Mouse (Mus musculus) thymus, postnatal 25 days (tissue): Measurements from ENCODE around the gene Swi5.
A peak's percentile ranks its signal among the peaks of the same experiment; 100 is the strongest.
"Not testable (repeated sequence)": the region's sequence is repeated elsewhere in the genome, so short reads cannot be mapped to it uniquely, and the experiment has no call there.

ENCODE experiments used
- DNase-seq: peaks from one replicate; pipeline ENCODE4 v3.0.0; 2022

The Swi5 gene

GRCm38 (mm10) chr2:32311443-32312317 is 23.8 kb upstream of the Swi5 start:
- no peak for DNase-seq

- DNase-seq: no peak
Measured at GRCm38 (mm10) chr2:32310096-32310845, 22.4 kb upstream of the Swi5 start.

DNA sequence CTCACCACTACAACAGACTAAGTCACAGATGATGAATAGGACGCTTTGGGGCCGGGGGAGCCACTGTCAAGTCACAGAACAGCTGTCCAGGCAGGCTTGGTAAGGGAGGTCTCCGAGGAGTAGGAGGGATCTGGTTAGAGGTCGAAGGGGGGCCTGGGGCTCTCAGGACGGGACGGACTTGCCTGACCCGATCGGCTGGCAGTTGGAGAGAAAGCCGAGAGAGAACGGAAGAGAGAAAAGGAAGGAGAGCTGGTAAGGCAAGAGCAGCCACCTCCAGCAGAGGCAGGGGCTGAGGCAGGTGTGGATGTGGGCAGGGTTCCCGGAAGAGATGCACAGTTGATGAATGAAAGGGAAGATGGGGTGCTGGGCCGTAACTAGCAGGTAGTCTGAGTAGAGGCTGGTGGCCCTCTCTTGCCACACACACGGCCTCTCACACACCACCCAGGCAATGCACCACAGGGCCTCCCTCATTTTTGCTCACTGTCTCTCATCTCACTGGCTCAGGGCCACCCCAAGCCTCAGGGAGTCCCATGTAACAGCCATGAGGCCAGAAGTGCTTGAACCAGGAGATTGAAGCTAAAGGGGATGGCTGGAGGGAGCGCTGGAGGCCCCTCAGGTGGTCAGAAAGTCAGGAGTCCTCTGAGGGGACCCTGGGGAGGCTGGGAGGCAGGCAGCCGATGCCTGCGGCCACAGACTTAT is 21.1 kb upstream of the Swi5 start:
- DNase-seq: no peak

DNA sequence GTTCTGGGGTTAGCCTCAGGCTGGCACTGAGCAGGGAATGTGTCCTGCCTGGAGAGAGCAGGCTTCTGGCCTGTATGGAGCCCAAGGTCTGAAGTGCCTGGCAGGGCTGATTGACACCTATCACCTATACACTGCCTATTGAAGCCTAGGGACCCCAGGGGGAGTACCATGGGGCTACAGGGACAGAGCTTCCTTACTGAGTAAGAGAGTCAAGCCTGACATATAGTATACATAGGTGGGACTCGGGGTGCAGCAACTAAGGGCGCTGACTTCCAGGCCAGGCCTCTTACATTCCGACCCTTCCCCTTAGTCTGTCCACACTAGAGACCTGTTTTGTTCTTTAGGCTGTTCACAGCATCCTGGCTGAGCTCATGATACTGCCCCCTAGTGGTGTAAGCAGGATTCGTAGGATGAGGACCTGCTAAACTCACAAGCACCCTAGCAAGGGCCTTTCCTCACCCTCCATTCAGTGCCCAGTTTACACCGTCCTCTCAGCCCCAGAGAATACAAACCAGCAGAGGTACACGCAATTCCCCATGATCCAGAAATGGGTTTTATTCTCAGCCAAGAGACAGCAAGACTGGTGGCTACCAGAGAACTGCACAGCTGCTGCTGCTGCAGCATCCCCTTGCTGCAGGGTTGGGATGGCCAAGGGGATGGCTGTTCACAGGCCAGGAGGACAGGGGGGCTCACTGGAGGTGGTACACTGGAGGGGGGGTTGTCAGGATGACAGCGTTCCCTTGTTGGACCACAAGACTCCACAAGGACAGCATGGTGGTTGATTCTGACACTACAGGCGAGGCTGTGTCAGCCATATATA is 20.3 kb upstream of the Swi5 start:
- DNase-seq: peak; percentile 54

DNA sequence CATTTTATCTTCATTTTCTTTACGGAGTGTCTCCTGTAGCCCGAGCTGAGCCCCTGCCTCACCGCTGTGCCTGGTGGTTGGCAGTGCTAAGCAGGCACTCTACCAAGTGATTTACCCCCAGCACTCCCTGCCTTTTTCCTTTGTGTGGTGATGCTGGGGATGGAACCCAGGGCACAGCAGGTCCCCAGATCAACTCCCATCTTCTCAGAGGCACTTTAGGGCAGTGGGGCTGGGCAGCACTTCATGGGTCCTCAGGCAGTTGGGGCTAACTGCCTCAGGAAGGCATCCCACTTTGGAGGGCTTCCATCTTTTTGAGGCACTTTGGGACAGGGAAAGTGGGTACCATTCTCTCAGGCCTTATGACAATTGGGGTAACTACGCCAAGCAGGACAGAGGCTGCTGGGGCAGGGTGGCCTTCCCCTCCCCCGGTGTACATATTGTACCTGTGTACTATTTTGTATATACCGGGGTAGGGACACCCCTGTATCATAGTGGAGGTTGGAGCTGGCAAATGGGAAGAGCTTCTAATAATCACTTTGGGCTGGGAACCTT is 19.4 kb upstream of the Swi5 start:
- DNase-seq: no peak

DNA sequence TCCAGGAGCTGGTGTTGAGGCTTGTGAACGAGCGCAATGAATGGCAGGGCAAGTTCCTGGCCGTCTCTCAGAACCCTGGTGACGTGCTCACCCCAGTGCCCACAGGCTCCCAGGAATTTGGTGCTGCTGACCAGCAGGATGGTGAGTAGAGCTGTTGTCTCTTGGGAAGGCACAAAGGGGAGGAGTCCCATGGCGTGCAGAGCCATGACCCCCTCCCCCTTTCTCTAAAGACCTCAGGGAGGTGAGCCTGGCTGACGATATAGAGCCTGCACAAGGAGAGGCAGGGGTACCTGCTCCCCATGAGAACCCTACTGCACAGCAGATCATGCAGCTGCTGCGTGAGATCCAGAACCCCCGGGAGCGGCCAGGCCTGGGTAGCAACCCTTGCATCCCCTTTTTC is 18.3 kb upstream of the Swi5 start:
- DNase-seq: no peak

GRCm38 (mm10) chr2:32305668-32306067 is 17.8 kb upstream of the Swi5 start:
- no peak for DNase-seq

- DNase-seq: peak; percentile 70
Measured at GRCm38 (mm10) chr2:32304145-32304832, 16.4 kb upstream of the Swi5 start.

DNA sequence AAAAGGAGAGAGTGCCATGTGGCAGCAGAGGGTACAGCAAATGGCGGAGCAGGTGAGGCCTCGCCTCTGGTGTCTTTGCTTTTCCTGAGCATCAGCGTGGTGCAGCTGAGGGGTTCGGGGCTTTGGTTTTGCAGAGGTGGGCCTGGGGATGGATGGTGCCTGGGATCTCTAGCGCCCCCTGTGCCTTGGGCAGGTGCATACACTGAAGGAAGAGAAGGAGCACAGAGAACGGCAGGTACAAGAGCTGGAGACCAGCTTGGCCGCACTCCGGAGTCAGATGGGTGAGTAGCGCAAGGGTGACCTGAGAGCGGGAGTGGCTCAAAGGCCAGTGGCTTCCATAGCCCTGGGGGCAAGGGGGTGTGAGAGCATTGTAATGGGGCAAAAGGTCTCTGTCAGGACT is 15.1 kb upstream of the Swi5 start:
- DNase-seq: no peak

- DNase-seq: no peak
Measured at GRCm38 (mm10) chr2:32299469-32299868, 11.6 kb upstream of the Swi5 start.

DNA sequence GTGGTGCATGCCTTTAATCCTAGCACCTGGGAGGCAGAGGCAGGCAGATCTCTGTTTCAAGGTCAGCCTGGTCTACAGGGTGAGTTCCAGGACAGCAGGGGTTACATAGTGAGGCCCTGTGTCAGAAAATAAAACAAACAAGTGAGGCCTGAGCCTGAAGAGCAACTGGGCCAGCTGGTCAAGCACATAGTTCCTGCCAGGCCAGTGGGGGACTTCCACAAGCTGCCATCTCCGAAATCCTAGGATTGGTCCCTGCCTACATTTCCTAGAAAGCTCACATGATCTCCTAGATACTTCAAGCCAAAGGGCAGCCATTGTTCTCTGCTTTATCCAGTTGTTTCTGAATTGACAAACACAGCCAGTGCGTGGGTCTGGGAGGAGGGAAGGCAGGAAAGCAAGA is 8.0 kb upstream of the Swi5 start:
- DNase-seq: not testable (repeated sequence)

GRCm38 (mm10) chr2:32295285-32295684 is 7.4 kb upstream of the Swi5 start:
- no peak for DNase-seq

DNA sequence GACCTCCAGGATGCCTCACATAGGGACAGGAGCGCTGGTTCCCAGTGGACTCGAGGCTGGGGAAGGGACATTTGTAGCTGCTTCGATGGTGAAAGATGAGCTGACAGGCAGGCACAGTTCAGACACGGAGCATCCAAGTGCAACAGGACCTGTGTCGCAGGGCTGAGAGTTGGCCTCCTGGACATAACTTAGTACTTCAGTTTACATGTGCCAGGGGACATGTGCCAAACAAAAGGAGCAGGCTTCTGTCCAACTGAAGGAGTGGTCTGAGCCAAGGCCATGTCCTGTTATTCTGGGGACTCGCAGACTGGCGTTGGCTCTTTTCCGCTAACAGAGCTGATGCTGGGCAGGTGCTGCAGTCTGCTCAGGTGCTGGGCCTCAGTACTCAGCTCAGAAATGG is 6.5 kb upstream of the Swi5 start:
- DNase-seq: no peak

DNA sequence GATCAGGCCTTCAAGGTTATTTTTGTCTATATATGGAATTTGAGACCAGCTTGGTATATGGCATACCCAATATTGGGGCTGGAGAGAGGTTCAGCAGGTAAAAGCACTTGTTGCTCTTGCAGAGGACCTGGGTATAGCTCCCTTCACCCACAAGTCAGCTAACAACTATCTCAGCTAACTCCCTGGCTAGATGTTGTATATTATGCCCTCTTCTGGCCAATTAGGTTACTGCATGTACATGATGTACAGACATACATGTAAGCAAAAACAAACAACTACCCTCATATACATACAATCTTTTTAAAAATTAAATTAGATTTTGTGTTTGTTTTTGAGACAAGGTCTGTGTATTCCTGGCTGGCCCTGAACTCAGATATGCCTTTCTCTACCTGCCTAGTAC is 1.7 kb upstream of the Swi5 start:
- DNase-seq: no peak

GRCm38 (mm10) chr2:32288371-32288931 is 576 bp upstream of the Swi5 start:
- DNase-seq: no peak

DNA sequence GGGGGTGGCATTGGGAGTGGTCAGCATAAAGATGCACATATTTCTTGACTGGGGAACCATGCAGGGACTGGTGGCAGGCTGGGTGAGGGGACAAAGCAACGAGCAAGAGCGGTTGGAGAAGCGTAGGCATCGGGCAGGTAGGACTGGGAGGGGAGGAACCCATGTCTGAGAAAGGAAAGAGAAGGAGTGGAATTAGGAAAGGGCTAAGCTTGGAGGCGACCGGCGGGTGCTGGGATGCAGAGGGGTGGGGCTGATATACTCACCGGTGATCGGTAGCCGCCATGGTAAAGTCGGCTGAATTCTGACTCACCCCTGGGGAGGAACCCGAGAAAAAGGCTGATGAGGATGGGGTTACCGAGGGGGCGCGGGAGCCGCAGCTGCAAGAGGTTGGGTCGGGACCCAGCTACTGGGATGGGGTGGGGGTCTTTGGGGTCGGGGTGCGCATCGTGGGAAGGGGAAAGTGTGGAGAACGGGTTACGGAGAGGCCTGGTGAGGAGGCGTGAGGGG is 488 bp downstream of the Swi5 start, which contains the start of gene Golga2:
Gene Golga2 (plus strand): TSS at position 51 of the 507 bp plus-strand sequence.
- no peak for DNase-seq

DNA sequence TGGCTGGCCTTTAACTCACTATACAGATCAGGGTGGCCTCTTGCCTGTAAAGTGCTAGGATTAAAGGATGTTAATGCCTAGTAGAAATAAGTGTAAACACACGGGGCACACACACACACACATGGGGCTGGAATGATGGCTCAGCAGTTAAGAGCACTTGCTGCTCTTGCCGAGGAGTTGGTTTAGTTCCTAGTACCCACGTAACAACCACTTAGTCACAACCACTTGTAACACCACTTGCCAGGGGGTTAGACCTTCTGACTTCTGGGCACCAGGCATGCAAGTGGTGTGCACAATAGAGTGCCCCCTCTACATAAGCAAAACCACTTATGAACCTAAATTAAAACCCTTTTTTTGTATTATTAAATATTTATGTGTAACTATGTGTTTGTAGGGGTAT is 3.9 kb downstream of the Swi5 start:
- no peak for DNase-seq

DNA sequence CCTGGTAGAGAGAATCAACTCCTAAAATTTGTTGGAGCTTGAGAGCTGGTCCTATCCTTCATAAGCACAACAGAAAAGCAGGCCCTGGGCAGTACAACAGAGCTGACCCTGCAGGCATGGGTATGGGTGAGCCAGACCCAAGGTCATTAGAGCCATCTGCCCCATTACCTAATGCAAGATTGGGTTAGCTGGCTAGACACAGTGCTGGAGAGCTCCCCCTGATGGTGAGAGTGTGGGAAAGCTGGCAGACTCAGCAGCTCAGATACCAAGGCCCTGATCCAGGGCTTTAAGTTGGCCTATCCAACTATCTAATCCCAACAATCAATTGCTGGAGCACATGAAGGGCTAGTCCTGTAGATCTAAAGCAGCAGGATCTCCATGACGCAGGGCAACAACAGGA is 5.1 kb downstream of the Swi5 start:
- peak; percentile 58 for DNase-seq

DNA sequence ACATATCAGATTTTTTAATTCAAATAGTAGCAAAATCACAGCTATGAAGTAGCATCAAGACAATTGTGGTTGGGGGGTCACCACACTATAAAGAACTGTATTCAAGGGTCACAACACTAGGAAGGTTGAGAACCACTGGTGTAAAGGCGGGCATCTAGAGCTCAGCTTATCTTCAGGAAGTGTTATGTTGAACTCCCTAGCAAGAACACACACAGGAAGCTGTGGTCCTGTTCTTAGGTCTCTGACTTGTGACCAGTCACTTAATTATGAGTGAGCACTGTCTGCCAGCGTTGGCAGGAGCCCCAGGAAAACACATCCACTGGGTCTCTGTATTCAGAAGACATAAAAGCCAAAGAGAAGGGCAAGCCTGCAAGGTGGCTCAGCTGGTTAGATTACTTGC is 5.6 kb downstream of the Swi5 start:
- no peak for DNase-seq

DNA sequence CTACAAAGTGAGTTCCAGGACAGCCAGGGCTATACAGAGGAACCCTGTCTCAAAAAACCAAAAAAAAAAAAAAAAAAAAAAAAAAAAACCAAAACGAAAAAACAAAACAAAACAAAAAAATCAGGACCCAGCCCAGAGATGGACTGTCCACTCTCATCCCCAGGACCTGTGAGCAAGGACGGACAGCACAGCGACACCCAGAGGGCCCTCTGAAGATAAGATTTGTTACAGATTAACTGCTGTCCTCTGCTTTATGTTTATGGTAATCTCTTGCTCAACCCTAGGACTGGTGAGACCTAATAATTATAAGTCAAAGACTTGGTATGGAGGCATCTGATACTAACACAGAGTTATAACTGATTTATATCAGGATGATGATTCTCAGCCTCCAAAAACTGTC is 12.1 kb downstream of the Swi5 start:
- DNase-seq: no peak

DNA sequence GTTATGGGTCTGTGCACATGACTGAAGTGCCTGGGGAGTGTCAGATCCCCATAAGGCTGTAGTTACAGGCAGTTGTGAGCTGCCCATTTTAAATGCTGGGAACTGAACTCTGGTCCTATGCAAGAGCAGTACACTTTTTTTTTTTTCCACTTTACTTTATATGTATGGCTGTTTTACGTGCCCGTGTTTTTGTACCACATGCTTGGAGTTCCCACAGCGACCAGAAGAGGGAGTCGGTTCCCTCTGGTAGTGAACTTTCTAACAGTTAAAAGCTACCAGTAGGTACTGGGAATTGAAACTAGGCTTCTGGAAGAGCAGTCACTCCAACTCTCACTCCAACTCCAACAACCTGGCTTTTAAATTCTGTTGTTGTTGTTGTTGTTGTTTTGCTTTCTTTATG is 27.2 kb downstream of the Swi5 start:
- peak; percentile 77 for DNase-seq
